Mouse (Mus musculus) limb, embryonic 14.5 days (tissue): ENCODE measurements around the gene Naaladl1. TPM values are rescaled to one million over a fixed set of nuclear protein-coding genes. Genes with fewer than 3 reads are reported as not detected.
"Not testable (repeated sequence)": the region's sequence is repeated elsewhere in the genome, so short reads cannot be mapped to it uniquely, and the experiment has no call there.

Experiments
- ATAC-seq: fragments of 200-750 bp; cut with Nextera tagmentation; 2 replicates; pipeline ENCODE4 v1.8.0; 2017; ENCODE audit warnings: low read depth, moderate number of reproducible peaks, moderate TSS enrichment; ENCODE audit not compliant: low FRiP score
- DNase-seq: peaks from one replicate; pipeline ENCODE4 v3.0.0-alpha.2; 2015; ENCODE audit warnings: low spot score
- H3K27ac ChIP-seq: fragments of 300-500 bp; sonication (generic); replicated peaks from 2 replicates; pipeline ENCODE4 v1.5.1; 2014; ENCODE audit warnings: low read depth, mild to moderate bottlenecking, low read length, moderate library complexity, mixed read lengths
- H3K27me3 ChIP-seq: fragments of 300-500 bp; sonication (generic); 2 replicates; pipeline ENCODE4 v1.6.1; 2014; ENCODE audit warnings: low read length, mixed read lengths; ENCODE audit not compliant: control insufficient read depth, insufficient read depth
- H3K36me3 ChIP-seq: fragments of 300-500 bp; sonication (generic); 2 replicates; pipeline ENCODE4 v1.6.1; 2014; ENCODE audit warnings: mild to moderate bottlenecking, low read length, moderate library complexity, mixed read lengths; ENCODE audit not compliant: control insufficient read depth, insufficient read depth
- H3K4me1 ChIP-seq: fragments of 300-500 bp; sonication (generic); 2 replicates; pipeline ENCODE4 v1.6.1; 2014; ENCODE audit warnings: antibody characterized with exemption, low read length, mixed read lengths; ENCODE audit not compliant: control insufficient read depth, insufficient read depth
- H3K4me2 ChIP-seq: fragments of 300-500 bp; sonication (generic); replicated peaks from 2 replicates; pipeline ENCODE4 v1.6.1; 2014; ENCODE audit warnings: low read depth, mild to moderate bottlenecking, low read length, moderate library complexity; ENCODE audit not compliant: severe bottlenecking
- H3K4me3 ChIP-seq: fragments of 300-500 bp; sonication (generic); replicated peaks from 2 replicates; pipeline ENCODE4 v1.5.1; 2014; ENCODE audit warnings: low read length
- H3K9ac ChIP-seq: fragments of 300-500 bp; sonication (generic); 2 replicates; pipeline ENCODE4 v1.6.1; 2014; ENCODE audit warnings: mild to moderate bottlenecking, low read depth, low read length, moderate library complexity; ENCODE audit not compliant: severe bottlenecking
- H3K9me3 ChIP-seq: fragments of 300-500 bp; sonication (generic); 2 replicates; pipeline ENCODE4 v1.6.1; 2016; ENCODE audit warnings: low read length; ENCODE audit not compliant: control insufficient read depth
- POLR2A ChIP-seq: fragments of 200-500 bp; IDR thresholded peaks from 2 replicates; pipeline ENCODE4 v1.8.0; 2012; ENCODE audit warnings: inconsistent platforms, mild to moderate bottlenecking, moderate library complexity, borderline replicate concordance; ENCODE audit not compliant: insufficient read depth, insufficient read length; ENCODE audit errors: extremely low read depth
- WGBS: fragments of 180-500 bp; shearing (Covaris S2); extraction: QIAGEN DNeasy Blood & Tissue Kit; methylation state at CpG from one replicate; pipeline ENCODE4 v1.1.7; 2014; 5-methylcytosine and 5-hydroxymethylcytosine counted together
- polyA plus RNA-seq, 2 experiments: library from polyadenylated mRNA; depleted of rRNA in 1 of 2; stranded (reverse) in 1 of 2; unstranded in 1 of 2; fragments of >200 nt; fragmentation: Nextera tagmentation in 1 of 2; extraction: Ambion mirVana in 1 of 2; gene quantifications; 2 replicates each; pipeline versions ENCODE4 v1.2.1 to v1.2.3; 2012 to 2014

The Naaladl1 gene
- polyA plus RNA-seq, 2 experiments: 0.21 to 2.5 TPM

DNA sequence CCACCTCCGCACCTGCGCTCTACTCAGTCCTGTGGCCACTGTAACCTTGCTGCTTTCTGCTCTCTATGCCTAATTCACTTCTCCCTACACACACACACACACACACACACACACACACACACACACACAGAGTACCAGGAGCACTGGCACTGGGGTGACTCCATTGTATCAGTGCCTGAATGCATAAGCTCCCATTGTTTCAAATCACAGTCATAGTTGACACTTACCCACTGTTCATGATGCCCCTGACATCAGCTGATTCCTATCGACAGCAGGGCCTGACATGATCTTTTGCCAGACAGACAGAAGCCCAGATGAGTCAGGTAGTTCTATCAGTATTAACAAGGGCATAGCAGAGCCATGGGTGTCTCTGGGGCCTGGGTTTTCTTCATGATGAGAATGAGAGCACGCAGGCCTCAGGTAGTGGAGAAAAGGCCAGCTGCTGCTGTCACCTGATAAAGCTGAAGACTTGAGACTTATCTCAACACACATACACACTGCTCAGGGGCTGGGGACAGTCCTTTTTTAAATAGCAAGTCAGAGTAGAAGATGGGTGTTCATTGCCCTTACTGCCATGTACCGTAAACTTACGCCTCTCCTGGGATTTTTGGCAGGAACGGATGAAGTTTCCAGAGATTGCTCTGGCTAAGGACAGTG lies 26.7 kb downstream of the Naaladl1 start:
- no peak overlapping the region for H3K9ac ChIP-seq

GRCm38 (mm10) chr19:6133197-6133596 lies 27.6 kb downstream of the Naaladl1 start:
- WGBS: 50% methylated on average over 1 of the region's 1 CpGs

More for the DNA sequence above, 26.7 kb downstream of the Naaladl1 start:
- Histone ChIP-seq H3K36me3 (peaks cover 19% of the 10 kb centered on the region), H3K4me3 (no peak overlapping the region), H3K27ac (no peak overlapping the region), H3K4me1 (peaks cover 3% of the 10 kb centered on the region; the same call in 1 of the 2 replicates), H3K9me3 (no peaks in the 10 kb centered on the region), H3K4me2 (no peak overlapping the region), H3K27me3 (no peaks in the 10 kb centered on the region)
- no peak for DNase-seq
- no peak for ATAC-seq
- 80% methylated on average over 7 of the region's 7 CpGs for WGBS
- TF ChIP-seq POLR2A: no peak

GRCm38 (mm10) chr19:6136397-6136796 lies 30.8 kb downstream of the Naaladl1 start:
- H3K9me3 ChIP-seq: no peaks in the 10 kb centered on the region
- H3K36me3 ChIP-seq: peaks cover 24% of the 10 kb centered on the region
- ATAC-seq (no peak), DNase-seq (no peak)
- 87% methylated on average over 3 of the region's 3 CpGs for WGBS
- H3K4me3 ChIP-seq: no peak overlapping the region
- peaks cover 9% of the 10 kb centered on the region for H3K4me1 ChIP-seq
- TF ChIP-seq POLR2A: no peak
- H3K9ac ChIP-seq: no peak overlapping the region
- no peaks in the 10 kb centered on the region for H3K27me3 ChIP-seq
- H3K4me2 ChIP-seq: no peak overlapping the region
- no peak overlapping the region for H3K27ac ChIP-seq

More at GRCm38 (mm10) chr19:6133197-6133596, 27.6 kb downstream of the Naaladl1 start:
- not testable (repeated sequence) for H3K27me3 ChIP-seq, H3K4me3 ChIP-seq, H3K27ac ChIP-seq, H3K4me2 ChIP-seq, ATAC-seq, DNase-seq, H3K9ac ChIP-seq, H3K9me3 ChIP-seq, H3K4me1 ChIP-seq
- peaks cover 19% of the 10 kb centered on the region for H3K36me3 ChIP-seq

GRCm38 (mm10) chr19:6139701-6140100 lies 34.1 kb downstream of the Naaladl1 start:
- no peaks in the 10 kb centered on the region for H3K27me3 ChIP-seq
- H3K27ac ChIP-seq: no peak overlapping the region
- no peak for TF ChIP-seq POLR2A
- peak overlapping the region; percentile 87 for H3K9ac ChIP-seq
- H3K4me3 ChIP-seq: peak overlapping the region; percentile 69
- DNase-seq: no peak
- H3K9me3 ChIP-seq: no peaks in the 10 kb centered on the region; the same call in 1 of the 2 replicates
- WGBS: 91% methylated on average over 6 of the region's 6 CpGs
- peak overlapping the region; percentile 86 for H3K4me2 ChIP-seq
- H3K36me3 ChIP-seq: peaks cover 20% of the 10 kb centered on the region
- H3K4me1 ChIP-seq: peaks cover 9% of the 10 kb centered on the region
- no peak for ATAC-seq

DNA sequence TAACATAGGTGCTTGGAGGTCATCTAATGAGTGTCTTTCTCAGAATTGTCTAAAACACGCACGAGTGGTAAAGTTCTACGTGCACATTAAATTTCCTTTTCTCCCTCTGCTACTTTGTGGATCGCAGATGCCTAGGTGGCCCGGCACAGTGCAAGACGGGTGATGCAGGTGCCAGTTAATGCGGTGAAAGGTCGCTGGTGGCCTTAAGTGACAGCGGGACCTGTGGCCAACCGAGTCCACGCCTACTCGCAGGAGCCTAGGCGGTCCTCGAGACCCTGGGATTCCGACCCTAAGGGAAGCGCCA lies 34.7 kb downstream of the Naaladl1 start:
- H3K4me3 ChIP-seq: peak overlapping the region; percentile 69
- WGBS: 4% methylated on average over 16 of the region's 16 CpGs
- H3K27me3 ChIP-seq: no peaks in the 10 kb centered on the region
- DNase-seq (no peak), ATAC-seq (no peak)
- H3K4me1 ChIP-seq: peaks cover 9% of the 10 kb centered on the region
- no peak for TF ChIP-seq POLR2A
- H3K9ac ChIP-seq: peak overlapping the region; percentile 87
- H3K36me3 ChIP-seq: peaks cover 13% of the 10 kb centered on the region
- peak overlapping the region; percentile 86 for H3K4me2 ChIP-seq
- H3K27ac ChIP-seq: peak overlapping the region; percentile 97
- no peaks in the 10 kb centered on the region; the same call in 1 of the 2 replicates for H3K9me3 ChIP-seq
